Mouse (Mus musculus) adrenal gland, adult 18-20 months (tissue): ENCODE results near the gene D430041D05Rik. TPM values are rescaled to one million over a fixed set of nuclear protein-coding genes. Genes with fewer than 3 reads are reported as not detected.
"Not testable (repeated sequence)": the region's sequence is repeated elsewhere in the genome, so short reads cannot be mapped to it uniquely, and the experiment has no call there.

Experiments
- DNase-seq, 2 experiments: peaks; one replicate each; pipeline ENCODE4 v3.0.0; 2021 to 2022; ENCODE audit warnings: low spot score in 2 of 2
- total RNA-seq, 2 experiments: library from RNA; stranded (reverse); gene quantifications; 1 replicate in 1 of 2; 2 replicates in 1 of 2; pipeline ENCODE4 v1.2.3; 2021

The D430041D05Rik gene
- total RNA-seq, 2 experiments from 2014 or later, result 7.0 to 11.9 TPM

GRCm38 (mm10) chr2:104123540-104123939 lies 287.3 kb downstream of the D430041D05Rik start:
- no peak for DNase-seq

DNA sequence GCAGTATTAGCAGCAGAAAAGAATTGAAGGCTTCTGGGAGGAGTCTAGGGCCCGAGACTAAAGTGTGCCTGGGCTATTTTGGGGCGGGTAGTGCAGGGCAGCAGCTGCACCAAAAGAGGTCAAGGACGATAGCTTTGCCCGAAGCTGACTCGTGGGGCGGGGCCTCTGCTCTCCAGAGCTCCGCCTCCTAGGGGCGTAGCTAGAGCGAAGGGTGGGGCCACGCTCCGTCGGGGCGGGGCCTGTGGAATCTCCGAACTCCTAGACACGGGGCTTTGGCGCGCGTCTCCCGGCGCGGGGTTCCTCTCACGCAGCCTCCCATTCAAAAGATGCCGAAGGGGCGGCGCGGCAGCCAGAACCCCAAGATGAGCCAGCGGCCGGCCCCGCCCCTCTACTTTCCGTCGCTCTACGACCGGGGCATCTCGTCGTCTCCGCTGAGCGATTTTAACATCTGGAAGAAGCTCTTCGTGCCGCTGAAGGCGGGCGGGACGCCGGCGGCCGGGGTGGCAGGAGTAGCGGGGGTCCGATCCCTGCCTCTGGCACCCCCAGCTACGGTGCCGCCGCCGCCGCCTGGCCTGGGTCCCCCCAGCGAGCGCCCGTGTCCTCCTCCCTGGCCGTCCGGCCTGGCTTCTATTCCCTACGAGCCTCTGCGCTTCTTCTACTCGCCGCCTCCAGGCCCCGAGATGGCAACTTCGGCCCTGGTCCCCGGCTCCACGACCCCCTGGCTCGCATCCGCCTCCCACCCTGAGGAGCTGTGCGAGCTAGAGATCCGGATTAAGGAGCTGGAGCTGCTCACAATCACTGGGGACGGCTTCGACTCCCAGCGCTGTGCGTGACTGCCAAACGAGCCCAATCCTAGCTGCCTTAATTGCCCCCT lies 288.1 kb downstream of the D430041D05Rik start, which contains the start of gene A930018P22Rik:
Gene A930018P22Rik, plus strand, starts transcription at position 265 of the 874 bp plus-strand sequence.
- peak; percentile 93 to 95 for DNase-seq

DNA sequence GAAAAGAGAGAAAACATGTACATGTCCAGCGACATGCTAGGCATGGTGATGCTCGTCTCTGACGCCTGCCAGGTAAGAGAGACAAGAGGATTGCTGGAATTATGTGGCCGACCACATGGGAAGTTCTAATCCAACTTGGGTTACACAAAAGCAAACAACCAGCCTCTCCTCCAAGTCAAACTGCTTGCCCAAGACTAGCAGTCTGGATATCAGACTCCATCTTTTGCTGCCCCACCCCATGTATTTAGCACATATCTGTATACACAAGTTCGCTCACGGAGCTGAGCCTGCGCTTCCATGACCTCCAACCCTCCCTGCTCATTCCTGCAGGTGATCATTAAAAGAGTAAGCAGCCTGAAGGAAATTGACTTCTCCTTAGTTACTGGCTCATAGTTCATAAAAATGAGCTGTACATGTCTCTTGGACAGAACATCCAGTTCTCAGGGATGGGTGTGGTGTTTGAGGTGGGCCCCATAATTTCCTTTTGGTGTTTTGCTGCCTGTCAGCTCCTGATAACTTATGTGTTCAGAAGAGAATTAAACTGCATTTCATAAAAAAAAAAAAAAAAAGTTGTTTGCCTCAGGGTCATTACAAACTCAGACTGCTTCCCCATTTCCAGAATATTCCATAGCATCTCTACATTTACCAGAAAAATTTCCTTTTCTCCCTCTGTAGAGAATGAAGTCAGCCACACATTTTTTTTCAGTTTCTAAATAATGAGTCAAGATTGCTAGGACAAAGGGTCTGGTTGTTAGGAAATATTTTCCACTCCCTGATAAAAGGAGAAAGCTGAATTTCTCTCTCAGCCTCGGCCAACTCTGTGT lies 288.9 kb downstream of the D430041D05Rik start:
- DNase-seq, result no peak

DNA sequence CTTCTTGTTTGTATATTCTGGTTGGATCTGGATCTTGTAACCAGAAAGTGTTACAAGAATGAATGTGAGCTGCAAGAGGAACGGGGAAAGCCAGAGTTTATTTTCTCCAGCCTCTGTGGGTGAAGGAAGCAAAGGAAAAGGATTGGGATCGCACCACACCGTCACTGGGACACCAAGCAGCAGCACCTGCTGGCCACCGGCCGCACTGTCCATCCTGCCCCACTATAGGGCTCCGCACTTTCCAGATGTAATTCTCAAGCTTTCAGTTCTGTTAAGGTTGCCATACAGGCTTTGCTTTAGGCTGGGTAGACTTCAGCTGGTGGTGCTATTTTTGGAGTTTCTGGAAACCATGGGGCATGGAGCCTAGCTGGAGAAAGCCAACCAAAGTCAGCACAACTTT lies 290.5 kb downstream of the D430041D05Rik start:
- DNase-seq, result no peak

- DNase-seq, result no peak
Measured at GRCm38 (mm10) chr2:104119097-104119496, 291.7 kb downstream of the D430041D05Rik start.

DNA sequence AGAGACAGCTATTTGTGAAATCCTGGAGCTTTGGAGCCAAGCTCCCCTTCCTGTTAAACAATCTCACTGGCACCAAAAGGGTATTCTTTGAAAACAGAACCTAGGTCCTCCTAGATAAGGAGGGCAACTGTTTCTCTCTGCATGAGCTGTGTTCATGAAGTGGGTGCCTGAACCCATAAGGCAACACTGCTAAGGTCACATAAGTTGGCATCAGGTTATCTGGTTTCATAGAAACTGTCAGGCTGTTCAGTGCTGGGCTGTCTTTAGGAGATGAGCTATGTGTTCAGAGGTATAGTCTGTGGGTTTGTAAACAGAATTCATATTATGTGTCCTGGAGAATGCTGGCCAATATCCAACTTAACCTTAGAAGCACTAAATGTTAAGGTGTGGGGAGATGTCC lies 293.6 kb downstream of the D430041D05Rik start:
- not testable (repeated sequence) for DNase-seq

DNA sequence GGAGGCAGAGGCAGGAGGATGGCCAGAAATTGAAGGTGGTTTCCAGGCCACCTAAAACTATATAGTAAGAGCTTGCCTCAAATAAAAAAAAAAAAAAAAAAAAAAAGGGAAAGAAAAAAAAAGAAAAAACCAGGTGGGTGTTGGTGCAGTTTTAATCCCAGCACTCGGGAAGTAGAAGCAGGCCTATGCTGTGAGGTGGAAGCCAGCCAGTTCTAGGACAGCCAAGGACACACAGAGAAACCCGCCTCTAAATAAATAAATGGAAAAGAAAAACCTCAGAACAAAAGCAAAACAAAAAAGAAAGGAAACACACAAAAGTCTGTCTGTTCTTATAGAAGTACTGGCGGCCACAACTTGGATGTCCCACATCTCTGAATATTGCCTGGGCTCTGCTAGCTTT lies 295.9 kb downstream of the D430041D05Rik start:
- no peak for DNase-seq

- DNase-seq, result not testable (repeated sequence)
Measured at GRCm38 (mm10) chr2:104113563-104113962, 297.2 kb downstream of the D430041D05Rik start.

DNA sequence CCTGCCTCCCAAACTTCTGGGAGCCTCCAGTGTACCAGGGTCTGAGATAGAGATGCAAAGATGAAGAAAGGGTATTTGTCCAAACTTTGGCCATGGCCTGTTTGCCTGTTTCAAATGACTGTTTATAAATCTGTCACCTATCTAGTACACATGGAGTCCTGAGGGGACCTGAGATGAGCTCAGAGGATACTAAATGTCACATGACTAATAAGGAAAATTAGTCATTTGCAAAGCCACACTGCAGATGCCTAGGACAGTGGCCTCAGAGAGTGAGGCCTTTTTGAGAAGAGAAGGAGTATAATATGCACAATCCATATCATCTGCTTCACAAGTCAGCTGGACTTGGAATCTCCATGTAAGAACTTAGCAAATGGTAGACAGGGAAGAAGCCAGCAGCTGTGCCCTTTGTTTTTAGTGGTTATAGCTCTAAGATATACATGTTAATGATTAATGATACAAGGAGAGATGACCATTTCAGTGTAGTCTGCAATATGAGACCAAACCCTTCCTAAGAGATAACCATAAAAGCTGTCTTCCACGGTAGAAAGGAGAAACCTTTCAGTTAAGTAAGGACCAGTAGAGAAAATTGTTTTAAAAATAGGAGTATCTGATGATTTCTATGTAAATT lies 299.5 kb downstream of the D430041D05Rik start:
- not testable (repeated sequence) for DNase-seq

- DNase-seq, result no peak
Measured at GRCm38 (mm10) chr2:104110031-104110430, 300.8 kb downstream of the D430041D05Rik start.

- DNase-seq, result no peak
Measured at GRCm38 (mm10) chr2:104109528-104109927, 301.3 kb downstream of the D430041D05Rik start.

DNA sequence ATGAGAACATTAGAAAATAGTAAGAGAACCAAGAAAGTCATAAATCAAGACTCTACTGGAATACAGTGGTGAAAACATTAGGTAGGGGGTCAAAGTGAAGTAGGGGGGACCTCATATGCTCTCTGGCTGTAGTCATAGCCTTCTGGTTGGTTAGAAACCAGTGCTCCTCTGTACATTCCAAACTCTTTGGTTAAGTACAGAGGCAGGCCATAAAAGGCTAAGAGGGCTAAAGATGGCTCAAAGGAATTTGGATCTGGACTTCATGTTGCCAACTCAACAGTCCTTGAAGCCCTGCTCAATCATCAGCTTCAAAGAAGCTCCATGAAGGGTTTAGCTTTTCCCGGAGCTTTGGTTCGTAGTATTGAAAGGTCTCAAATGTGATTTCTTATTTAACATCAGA lies 301.8 kb downstream of the D430041D05Rik start:
- not testable (repeated sequence) for DNase-seq

DNA sequence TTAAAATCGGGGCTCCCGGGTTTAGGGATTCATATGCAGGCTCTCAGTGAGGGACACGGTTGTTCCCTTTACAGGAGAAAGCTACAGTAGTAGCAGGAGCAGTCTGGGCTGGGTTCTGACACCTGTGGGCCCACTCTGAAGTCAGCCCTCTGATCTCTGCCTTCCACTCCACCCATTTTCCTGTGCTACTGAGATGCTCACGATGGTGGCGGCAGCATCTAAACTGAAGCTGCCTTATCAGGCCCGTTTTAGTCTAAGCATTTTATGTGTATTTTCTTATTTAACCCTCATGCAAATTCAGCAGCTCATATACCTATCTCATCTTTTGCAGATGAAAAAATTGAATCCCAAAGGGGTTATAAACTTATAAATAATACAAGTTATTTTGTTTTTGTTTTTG lies 306.0 kb downstream of the D430041D05Rik start:
- no peak for DNase-seq

GRCm38 (mm10) chr2:104099946-104100345 lies 310.9 kb downstream of the D430041D05Rik start:
- no peak for DNase-seq

DNA sequence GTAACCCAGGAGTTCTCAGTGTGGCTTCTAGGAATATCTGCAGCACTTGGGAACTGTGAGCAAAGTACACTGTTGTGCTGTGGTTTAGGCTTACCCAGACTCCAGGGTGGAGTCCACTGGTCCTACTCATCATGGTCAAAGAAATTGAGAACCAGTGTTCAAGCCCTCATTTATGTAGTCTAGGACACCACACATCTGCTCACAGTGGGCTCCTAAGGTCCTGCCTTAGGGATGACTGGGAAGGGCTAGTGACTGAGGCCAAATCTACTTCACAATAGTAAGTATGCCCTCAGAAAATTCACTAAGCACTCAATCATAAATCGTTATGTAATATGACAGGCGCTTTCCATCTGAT lies 311.6 kb downstream of the D430041D05Rik start:
- no peak for DNase-seq

DNA sequence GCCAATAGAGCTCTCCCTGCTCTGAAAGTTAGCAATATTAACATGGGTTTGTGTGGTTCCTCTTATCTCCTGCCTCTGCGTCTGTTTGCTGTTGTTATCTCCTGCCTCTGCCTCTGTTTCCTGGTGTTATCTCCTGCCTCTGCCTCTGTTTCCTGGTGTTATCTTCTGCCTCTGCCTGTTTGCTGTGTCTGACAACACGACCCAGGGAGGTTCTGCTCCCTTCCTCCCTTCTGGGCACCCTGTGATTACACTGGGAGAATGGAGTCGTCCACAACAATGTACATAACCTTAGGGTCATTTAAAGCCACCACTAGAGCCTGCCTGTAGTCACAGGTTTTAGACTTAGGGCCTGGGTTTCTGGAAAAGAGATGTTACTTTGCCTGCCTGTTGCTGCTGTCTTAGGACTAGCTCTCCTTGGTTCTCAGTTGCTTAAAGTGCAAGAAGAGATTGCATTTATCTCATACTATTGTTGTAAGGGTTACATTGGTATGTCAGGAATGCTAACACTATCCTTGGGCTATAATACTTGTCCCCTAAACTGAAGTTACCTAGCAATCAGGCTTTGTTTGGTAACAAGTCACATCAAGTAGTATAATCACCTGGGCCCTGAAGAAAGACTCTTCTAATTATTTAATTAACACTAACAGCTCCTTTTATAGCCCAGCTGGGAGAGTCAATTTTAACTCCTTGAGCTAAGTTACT lies 312.1 kb downstream of the D430041D05Rik start:
- DNase-seq, result no peak

- DNase-seq, result not testable (repeated sequence)
Measured at GRCm38 (mm10) chr2:104097396-104097795, 313.4 kb downstream of the D430041D05Rik start.

- DNase-seq, result not testable (repeated sequence)
Measured at GRCm38 (mm10) chr2:104096796-104097195, 314.0 kb downstream of the D430041D05Rik start.

DNA sequence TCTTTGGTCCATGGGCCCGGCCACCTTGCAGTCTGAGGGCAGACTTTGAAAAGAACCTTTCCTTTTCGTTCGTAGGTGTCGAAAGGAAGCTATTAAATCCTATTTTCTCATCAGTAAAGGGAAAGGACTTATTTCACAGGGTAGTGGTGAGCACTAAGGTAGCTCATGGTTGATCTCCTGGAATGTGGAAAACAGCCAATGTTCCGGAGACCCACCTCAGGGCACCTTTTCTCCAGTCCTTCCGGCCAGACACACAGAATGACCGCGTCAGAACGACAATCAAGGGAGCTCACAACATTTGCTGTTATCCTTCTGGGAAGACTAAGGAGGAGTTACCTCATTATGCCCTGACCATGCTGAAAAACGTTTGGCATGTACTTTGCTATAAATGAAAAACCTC lies 314.6 kb downstream of the D430041D05Rik start:
- no peak for DNase-seq

DNA sequence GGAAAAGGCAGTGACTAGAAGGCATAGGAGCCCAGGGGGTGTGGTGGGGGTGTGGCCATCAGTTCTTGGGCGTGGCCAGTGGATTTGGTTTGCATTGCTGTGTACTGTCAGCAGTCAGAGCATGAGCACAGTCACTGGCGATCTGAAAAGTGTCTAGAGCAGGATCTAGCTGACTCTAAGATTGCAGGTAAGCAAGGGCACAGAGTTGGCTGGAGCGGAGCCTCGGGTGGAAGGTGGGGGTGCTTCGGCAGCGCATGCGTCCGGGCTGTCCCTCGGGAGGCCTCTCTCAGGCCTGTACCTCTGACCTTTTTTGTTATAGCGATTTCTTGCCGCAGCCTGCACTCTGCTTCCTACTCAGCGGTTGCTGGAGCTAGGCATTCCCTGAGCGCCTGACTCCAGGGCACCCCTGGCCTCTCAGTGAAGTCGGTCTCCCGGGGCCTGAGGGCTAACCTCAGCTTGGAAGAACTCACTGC lies 315.0 kb downstream of the D430041D05Rik start, which contains the start of gene Cd59a:
Gene Cd59a, plus strand, starts transcription at position 61 of the 473 bp plus-strand sequence.
- peak; percentile 82 to 86 for DNase-seq
